Mouse (Mus musculus): ENCODE measurements at regions not wholly inside any gene's neighbourhood (a gene's known extent, or its start where the extent isn't known, plus 50 kb on each side); places are given as distances from the start of the nearest gene placed in this dataset.

DNA sequence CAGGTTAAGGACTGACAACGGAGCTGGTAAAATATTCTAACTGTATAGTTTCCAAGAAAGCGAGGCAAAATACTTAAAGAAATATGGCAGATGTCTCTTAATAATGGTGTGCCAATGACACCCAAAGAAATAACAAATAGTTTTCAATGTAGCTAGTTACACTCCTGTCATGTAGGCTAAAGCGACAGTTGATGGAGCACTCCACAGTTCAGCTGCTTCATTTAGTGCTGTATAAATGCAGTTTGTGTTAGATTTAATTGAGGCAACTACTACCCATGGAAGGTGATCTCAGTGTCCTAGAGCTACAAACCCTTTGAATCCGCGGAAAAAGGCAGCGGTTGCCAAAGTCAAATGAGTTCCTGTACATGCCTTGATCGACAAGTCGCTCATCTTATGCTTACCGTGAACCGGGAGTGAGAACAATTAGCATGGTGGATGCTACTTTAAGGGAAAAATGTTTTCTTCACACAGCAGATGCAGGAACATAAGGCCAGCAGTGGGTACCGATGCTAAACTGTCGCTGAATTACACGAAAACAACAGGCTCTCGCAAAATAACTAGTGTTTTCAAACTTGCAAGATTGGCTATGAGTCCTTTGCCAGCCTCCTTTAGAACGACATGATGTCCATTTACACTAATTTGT, 961.4 kb downstream of the Mat2b start:
- DNase-seq, result no peak

DNA sequence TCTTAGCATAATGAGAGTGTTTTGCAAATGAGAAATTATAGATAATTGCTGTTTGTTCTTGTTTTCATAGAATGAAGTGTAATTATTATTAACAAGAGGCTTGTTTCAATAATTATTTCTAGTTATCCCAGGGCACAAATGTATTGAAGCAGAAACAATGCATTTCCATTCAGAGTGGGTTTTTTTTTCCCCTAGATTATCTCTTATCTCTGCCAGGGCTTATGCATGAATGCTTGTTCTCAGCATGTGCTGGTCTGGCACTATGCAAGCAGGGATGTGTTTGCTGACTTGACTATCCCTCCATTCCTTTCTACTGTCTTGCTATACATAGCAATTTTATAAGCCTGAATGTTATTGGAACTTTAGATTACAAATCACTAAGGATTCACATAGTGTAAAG, 971.4 kb downstream of the Mat2b start:
- peak; percentile 53 to 65 for DNase-seq

DNA sequence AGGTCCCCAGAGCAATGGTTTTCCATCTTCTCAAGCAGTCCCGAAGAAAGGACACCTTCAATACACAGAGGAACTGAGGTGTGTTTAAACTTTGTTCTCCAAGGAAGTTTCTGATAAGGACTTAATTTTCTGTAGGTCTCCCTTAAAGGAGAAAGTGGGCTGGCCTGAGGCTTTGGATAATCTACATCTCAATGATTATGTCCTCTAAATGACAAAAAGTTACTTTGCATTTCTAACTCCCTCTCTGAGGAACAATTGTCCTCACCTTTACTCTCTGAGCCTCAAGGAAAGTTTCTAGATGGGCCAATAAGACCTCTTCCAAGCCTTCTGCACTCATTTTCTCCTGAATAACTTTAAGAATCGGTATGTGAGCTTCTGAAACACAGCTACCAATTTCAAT, 1016.5 kb downstream of the Mat2b start:
- DNase-seq, result no peak

DNA sequence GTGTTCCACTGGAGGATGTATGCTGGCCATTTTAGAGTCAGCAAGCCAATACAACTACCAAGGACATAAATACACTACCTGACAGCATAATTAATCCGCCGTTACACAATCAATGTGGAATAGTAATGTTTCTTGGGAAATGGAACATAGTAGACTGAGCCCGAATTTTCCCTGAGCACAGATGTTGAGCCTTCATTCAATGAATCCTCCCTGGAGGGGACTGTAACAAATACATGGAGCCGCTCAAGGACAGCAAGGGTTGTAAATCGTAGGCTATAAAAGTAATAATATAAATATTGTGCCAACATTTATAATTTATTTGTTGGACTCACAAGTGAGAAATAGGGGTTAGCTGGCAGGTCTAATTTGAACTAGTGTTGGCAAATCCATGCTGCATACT, 1041.4 kb downstream of the Mat2b start:
- DNase-seq, result no peak

DNA sequence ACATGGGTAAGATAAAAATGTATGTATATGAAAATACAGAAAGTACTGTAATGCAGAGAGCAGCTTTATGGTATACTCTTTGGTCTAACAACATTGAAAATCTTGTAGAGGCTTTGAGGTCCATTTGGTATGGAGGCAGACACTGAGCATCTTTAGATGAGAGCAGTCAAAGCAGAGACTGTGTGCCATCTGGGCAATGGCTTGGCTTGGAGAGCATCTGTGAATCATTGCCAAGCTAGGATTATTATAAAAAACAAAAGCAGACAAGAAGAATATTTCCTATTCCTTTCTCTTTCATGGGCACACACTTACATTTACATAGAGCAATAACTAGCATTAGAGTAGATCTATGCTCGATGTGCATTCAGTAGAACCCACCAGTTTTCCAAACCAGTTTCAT, 1075.6 kb downstream of the Mat2b start:
- peak; percentile 40 to 57 for DNase-seq

DNA sequence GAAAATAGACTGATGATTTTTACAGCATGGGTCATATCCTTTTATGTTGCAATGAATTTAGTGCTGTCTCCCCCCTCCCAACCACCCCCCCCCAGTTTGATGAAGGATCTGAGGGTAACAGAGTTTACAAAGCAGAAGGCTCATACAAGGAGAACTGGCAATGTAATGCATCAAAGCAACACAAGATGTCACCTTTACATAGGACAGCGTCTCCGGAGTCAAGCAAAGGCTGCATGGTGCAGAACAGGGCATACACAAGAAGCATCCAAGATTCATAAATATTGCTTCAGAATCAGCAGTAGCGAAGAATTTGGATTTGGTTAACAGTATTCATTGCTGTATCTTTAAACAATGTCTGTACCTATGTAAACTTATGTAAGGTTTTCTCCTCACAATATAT, 1079.2 kb downstream of the Mat2b start:
- DNase-seq, result peak; percentile 52 to 60

DNA sequence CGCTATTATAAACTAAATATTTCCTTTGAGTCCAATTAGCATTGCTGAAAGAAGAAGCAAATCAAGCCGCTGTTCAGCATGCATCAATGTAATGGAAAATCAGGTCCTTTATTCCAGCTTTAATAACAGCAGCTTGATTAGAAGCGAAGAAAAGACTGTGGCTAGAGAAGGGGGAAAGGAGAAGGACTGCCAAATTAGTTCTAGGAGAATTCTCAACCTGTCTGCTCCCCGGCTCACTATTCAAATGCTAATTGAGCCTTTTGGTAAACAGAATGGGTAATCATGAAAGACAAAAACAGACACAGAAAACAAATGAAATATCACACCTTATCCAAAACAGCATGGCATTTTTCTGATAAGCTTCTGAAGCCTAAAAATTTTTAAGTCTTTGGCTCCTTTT, 1098.5 kb downstream of the Mat2b start:
- no peak for DNase-seq

DNA sequence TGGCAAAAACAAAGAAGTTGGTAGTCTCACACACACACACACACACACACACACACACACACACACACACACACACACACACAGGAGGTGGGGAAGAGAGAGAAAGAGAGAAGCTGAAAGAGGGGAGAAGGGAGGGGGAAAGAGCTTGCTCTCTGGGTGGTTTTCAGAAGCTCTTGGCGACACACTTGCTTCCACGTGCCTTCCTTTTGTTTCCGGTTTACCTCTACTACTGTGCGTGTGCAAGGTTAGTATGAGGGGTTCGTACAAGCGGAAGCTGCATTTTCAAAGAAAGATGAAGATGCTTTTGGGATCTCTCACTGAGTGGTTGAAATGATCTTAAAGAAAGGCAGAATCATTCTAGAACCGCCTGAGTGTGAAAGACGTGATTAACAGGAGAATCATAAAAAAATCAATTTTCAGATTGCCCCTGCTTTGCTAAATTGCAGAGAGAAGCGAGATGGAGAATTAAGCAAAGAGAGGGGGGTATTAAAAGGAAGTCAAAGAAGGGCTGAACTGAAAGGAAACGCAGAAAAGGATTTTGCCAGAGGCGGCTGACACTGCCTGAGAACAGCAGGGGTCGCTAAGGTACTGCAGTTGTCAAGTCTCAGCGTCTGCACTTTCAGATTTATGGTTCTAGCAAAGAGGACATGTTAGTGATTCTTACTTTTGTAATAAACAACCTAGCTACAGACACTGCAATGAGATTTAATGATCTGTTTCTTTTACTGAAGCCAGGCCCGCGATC, 1106.2 kb downstream of the Mat2b start:
- peak; percentile 84 to 87 for DNase-seq

DNA sequence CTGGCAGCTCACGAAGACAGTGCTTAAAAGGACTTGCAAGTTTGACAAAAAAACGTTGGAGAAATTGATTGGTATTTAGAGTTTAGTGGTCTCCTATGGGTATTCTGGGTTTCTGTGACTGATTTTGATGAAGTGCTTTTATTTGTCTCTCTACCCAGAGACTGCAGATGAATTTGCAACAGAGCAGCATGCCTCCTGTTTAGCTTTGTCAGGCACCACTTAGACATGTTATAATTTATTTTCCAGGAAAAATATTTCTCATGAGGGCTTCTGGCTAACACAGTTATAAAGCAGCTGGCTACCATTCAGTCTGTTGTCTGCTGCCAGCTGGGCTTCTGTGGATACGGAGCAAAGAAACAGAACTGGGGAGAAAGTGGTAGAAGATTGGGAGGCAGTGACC, 1136.7 kb downstream of the Mat2b start:
- peak in 1 of 2 experiments; percentile 8 for DNase-seq

DNA sequence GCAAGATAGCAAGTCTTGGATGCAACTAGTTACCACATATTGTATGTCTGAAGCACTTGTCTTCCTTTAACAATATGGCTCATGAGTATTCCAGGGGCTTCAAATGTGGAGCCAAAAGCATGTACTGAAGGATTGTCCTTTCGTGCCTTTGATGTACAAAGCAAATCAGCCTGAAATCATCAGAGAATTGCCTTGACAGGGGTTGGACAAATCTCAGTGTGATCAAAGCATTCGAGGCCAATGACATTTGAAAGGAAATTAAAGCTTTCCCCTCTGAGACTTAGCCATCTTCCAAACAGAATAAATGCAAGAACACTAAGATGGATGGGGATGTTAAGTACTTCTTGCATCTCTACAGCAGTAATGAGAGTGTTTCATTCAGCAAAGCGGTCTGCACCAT, 1144.9 kb downstream of the Mat2b start:
- DNase-seq, result no peak

DNA sequence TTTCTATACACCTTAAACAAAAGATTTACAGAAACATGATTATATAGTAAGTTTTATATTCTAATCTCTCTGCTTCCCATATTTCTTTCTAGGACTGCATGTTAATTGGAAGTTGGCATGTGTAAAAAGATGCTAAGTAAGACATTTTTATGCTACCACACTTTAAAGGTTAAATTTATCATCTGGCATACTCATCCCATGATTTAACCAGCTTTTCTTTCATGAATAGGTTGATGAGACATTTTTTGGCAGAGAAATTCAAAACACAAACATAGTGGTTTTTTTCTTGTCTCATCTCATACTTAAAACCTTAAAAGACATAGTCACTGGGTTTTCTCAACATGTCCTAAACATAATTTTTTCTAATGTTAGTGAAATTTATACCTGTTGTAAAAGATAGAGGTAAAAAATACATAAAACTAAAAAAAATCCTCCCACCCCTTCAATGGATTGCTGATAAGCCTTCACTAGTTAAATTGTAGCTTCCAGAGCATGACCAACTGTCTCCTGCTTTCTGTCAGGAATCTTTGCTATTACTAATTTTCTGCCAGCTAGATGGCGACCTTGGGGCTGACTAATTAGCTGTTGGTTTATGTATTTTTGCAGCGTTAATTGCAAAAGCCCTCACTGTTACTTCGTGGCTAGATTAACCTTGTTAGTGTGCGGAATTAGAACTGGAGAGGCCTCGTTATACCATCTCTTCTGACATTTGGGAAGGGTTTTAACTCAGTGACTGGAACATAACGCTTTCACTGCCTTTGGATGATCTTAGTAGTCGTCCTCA, 1169.9 kb downstream of the Mat2b start:
- peak; percentile 15 for DNase-seq

DNA sequence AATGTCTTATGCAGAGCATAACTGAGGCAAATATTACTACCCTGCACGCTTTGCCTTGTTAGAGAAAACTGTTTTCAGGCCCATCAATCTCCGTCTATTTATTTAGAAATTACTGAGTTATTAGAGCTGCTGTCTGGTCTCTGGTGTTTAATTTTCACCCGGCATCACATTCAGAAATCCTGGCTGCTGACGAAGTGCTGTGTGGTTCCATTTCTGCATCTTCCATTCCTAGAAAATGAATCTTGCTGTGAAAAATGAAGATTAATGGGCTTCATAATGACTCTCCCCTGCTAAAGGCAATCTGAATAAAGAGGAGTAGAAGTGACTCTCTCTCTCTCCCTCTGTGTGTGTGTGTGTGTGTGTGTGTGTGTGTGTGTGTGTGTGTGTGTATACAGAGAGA, 1199.8 kb downstream of the Mat2b start:
- no peak for DNase-seq

DNA sequence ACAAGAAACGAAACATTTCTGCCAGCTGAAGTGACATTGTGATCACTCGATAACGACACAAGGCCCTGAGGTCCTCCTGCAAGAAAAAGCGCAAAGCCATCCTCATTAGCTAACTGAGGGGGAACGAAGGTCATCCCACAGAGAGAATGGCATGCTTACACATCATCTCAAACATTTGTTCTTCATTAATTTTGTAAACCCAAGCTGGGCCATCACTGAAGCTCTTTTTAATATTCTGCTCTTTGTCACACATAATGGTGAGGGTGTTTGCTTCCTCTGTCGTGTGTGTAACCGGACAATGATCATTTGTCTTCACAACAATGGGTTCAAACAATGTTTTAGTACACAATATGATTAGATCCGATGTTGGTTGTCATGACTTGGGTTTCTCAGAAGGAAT, 1217.9 kb downstream of the Mat2b start:
- no peak for DNase-seq

DNA sequence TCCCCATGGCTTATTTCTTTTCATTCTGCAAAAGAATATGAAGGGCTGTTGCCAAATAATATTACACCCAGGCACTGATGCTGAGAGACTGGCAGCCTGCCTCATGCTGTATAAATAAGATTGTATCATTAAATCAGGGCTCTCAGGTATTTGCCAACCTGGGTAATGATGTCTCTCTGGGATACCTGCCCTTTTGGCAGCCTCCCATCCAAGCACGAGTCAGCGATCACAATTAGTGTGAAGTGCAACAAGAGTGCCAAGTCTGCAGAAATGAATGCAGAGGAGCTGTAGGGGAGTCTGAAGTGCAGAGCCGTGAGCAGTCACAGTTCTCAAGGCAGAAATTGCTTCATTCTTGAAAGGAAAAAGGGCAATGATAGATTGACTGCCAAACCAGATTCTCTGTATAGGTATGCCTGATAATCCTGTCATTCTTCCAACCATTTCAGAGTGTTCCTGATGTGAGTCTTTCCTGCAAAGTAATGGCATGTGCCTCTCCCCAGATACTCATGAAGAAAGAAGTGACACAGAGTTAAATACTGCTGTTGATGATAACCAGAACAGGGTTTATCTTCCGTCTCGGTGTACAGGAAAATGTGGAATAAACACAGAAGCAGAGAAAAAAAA, 1241.6 kb downstream of the Mat2b start:
- DNase-seq, result peak; percentile 83 to 90

DNA sequence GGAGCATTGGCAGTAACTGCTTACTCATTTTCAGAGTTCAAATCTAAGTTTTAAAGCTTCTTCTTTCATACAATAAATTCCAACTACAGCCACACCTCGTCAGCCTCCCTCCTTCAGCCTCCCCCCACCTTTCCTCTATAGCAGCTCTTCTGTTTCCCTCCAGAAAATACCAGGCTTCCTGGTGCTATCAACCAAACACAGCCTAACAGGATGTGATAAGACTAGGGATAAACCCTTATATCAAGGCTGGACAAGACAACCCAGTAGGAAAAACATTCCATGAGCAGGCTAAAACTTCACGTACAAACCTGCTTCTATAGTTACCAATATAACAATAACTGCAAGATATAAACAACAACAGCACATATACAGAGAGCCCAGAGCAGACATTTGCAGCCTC, 1248.6 kb downstream of the Mat2b start:
- DNase-seq, result no peak

DNA sequence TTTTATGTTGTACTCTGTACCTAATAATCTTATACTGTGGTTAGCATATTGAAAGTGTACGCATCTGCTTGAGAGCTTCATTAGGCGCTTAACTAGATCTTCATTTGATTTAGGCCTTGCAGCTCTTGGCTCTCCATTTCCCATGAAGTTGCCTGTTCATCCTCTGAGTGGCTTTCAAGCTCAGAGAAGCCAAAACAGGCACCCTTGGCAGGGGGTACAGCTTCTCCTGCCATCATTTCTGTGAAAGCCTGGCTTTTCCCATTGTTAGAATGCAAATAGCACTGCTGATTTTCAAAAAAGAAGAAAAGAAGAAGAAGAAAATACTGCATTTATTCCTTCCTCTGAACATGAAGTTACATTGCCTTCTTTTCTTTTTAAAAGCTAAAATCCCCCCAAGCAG, 1283.3 kb downstream of the Mat2b start:
- peak; percentile 19 to 29 for DNase-seq

DNA sequence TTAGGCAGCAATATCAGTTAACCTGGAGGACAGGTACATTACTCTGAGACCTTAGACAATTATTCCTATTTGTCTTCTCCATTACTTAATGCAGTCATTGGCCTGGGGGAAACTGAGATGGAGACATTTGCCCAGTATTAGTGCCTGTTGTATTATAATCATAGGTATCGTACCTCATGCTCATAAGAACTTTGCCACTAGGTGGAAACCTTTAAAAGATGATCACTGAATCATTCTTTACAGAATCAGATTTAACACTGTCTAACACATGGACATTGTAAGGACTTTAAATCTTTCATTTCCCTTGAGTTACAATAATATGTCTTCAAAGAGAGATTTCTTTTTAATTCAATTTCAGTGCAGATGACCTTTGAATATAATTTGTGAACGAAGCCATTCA, 1283.8 kb downstream of the Mat2b start:
- DNase-seq, result peak in 1 of 2 experiments; percentile 3

DNA sequence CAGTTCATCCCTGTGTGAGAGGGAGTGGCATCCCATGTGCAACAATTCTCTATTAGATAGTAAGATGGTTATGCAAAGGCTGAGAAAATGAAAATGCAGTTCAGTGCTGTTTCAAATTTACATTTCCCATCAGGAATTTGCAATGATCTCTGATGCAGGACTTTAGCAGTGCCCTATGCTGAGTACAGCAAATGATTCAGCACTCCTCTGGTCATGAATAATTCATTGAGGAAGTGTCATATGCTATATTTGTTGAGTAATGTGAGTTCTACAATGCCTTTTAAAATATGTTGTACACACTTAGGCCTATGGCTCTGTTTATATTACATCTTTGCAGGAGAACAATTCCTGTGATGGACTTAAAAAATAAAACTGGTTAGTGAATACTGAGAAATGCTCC, 1330.2 kb downstream of the Mat2b start:
- DNase-seq, result no peak

DNA sequence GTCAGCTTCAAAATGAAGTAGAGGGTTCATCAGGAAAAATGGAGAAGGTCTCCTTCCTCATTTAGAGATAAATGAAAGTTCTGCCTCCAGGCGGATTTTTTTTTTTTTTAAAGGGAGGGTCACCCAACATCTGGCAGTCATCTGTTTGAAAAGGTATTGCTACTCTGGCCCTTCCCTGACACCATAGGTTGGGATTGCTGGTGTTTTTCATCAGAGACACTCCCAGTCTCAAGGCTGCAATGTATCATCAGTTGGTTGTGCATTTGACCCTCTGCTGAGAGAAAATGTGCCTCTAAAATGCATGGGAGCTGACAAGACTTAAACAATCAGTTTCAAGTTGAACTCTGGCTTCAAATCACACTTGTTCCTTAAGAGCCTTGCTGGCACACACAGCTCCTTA, 1344.4 kb downstream of the Mat2b start:
- no peak for DNase-seq
